Mouse (Mus musculus) midbrain, embryonic 15.5 days (tissue): ENCODE data around the gene Isoc2b. TPM values are rescaled to one million over a fixed set of nuclear protein-coding genes. Genes with fewer than 3 reads are reported as not detected.
"Not testable (repeated sequence)": the region's sequence is repeated elsewhere in the genome, so short reads cannot be mapped to it uniquely, and the experiment has no call there.

Source experiments
- ATAC-seq: fragments of 200-750 bp; cut with Nextera tagmentation; replicated peaks from 2 replicates; pipeline ENCODE4 v1.8.0; 2017; ENCODE audit warnings: moderate TSS enrichment
- H3K27ac ChIP-seq: fragments of 300-500 bp; sonication (generic); 2 replicates; pipeline ENCODE4 v1.5.1; 2015; ENCODE audit warnings: mild to moderate bottlenecking, inconsistent platforms
- H3K27me3 ChIP-seq: fragments of 300-500 bp; sonication (generic); replicated peaks from 2 replicates; pipeline ENCODE4 v1.6.1; 2015; ENCODE audit warnings: inconsistent platforms
- H3K36me3 ChIP-seq: fragments of 300-500 bp; sonication (generic); replicated peaks from 2 replicates; pipeline ENCODE4 v1.6.1; 2015; ENCODE audit warnings: inconsistent platforms
- H3K4me1 ChIP-seq: fragments of 300-500 bp; sonication (generic); 2 replicates; pipeline ENCODE4 v1.6.1; 2015; ENCODE audit warnings: inconsistent platforms
- H3K4me2 ChIP-seq: fragments of 300-500 bp; sonication (generic); 2 replicates; pipeline ENCODE4 v1.6.1; 2015; ENCODE audit warnings: inconsistent platforms, mild to moderate bottlenecking, moderate library complexity
- H3K4me3 ChIP-seq: fragments of 300-500 bp; sonication (generic); 2 replicates; pipeline ENCODE4 v1.5.1; 2015; ENCODE audit warnings: mild to moderate bottlenecking, inconsistent platforms
- H3K9ac ChIP-seq: fragments of 300-500 bp; sonication (generic); 2 replicates; pipeline ENCODE4 v1.6.1; 2015; ENCODE audit warnings: mild to moderate bottlenecking, inconsistent platforms
- H3K9me3 ChIP-seq: fragments of 300-500 bp; sonication (generic); 2 replicates; pipeline ENCODE4 v1.6.1; 2016; ENCODE audit warnings: inconsistent platforms
- WGBS: fragments of 180-500 bp; shearing (Covaris S2); methylation state at CpG from one replicate; pipeline ENCODE4 v1.1.7; 2015; ENCODE audit warnings: mixed read lengths; 5-methylcytosine and 5-hydroxymethylcytosine counted together
- polyA plus RNA-seq: library from polyadenylated mRNA; unstranded; fragments of >200 nt; fragmentation: Nextera tagmentation; extraction: Ambion mirVana; gene quantifications from 2 replicates; pipeline ENCODE4 v1.2.1, GENCODE M21; 2015

The Isoc2b gene
- polyA plus RNA-seq, 1 experiment from 2014 or later = 4.6 TPM

DNA sequence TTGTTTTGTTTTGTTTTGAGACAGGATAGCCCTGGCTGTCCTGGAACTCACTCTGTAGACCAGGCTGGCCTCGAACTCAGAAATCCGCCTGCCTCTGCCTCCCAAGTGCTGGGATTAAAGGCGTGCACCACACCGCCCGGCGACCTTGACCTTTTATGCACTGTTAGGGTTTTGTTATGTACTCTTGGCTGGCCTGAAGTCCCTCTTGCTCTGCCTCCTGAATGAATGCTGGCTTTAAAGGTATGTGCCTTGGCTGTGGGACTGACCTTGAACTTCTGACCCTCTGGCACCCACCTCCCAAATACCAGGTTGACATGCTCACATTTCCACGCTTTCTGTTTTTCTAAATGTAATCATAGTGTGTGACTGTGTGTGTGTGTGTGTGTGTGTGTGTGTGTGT is 49.1 kb downstream of the Isoc2b start:
- H3K4me3 ChIP-seq, H3K27ac ChIP-seq, H3K4me2 ChIP-seq, H3K4me1 ChIP-seq, H3K36me3 ChIP-seq, H3K9ac ChIP-seq, H3K9me3 ChIP-seq, ATAC-seq, H3K27me3 ChIP-seq: not testable (repeated sequence)
- WGBS = 93% methylated on average over 7 of the region's 7 CpGs

DNA sequence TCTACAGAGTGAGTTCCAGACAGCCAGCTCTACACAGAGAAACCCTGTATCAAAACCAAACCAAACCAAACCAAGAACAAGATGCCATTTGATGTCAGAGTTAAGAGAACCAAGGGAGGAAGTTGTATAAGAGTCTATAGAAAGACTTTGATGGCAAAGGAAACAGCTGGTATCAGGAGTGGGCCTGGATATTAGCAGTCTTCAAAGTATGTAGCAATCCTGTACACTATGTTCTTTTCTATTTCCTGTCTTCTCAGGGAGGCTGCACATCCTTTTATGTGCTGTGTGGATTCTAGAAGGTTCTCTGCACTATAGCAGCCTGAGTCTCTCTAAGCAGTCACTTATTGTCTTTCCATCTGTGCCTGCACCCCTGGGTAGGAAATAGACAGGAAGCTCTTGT is 53.5 kb downstream of the Isoc2b start:
- no peak overlapping the region for H3K4me2 ChIP-seq
- H3K4me1 ChIP-seq = peaks cover 7% of the 10 kb centered on the region
- H3K27me3 ChIP-seq = no peaks in the 10 kb centered on the region
- H3K9ac ChIP-seq = no peak overlapping the region
- no peaks in the 10 kb centered on the region for H3K36me3 ChIP-seq
- no peak for ATAC-seq
- no peak overlapping the region for H3K27ac ChIP-seq
- no peak overlapping the region for H3K4me3 ChIP-seq
- H3K9me3 ChIP-seq = no peaks in the 10 kb centered on the region

GRCm38 (mm10) chr7:4813105-4813791 is 56.8 kb downstream of the Isoc2b start:
- ATAC-seq = no peak
- Histone ChIP-seq H3K9ac (peak overlapping the region; percentile 30), H3K4me1 (peaks cover 34% of the 10 kb centered on the region), H3K27me3 (no peaks in the 10 kb centered on the region), H3K4me3 (peak overlapping the region; percentile 90), H3K9me3 (no peaks in the 10 kb centered on the region), H3K27ac (peak overlapping the region; percentile 84), H3K4me2 (peak overlapping the region; percentile 63), H3K36me3 (peaks cover 13% of the 10 kb centered on the region; the same call in 1 of the 2 replicates)
- WGBS = 29% methylated on average over 8 of the region's 8 CpGs

DNA sequence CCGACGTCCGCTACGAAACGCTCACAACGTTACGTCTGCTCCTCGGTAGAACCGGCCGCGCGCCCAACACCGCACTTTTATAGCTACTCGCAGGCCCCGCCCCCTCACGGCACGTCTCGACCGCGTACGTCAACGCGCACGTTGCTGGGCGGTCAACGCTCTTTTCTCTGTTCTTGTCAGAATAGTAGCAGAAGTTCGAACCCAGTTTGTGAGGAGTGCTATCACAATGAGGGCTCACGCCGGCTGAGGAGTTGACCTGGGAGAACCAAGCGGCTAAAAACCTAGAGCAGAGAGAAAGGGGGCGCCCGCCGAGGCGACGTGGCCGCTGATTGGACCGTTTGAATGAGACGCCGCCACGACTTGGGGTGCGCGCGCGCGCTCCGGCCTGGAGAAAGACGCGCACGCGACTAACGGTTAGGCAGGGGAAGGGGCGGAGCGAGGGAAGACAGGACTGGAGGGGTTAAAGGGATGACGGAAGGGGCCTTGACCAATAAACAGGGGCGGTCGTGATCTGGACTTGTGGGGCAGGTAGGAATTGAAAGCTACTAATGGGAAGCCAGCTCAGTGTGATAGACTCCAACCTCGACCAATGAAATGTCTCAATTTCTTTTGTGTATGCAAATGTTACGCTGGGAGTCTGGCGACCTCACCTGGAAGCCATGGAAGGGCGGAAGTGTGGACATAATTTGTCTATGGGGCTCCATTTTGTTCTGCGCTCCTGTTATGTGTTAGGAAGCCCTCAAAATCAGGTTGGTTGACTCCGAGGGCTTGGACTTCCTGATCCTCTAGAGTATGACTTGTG is 57.6 kb downstream of the Isoc2b start, which contains the start of gene Ube2s:
Gene Ube2s (minus strand): TSS at position 288 of the 802 bp plus-strand sequence.
- Histone ChIP-seq H3K4me3 (peak within 1 kb of the TSS; percentile 90), H3K4me1 (peaks cover 34% of the 10 kb centered on the region), H3K36me3 (peaks cover 16% of the 10 kb centered on the region; the same call in 1 of the 2 replicates), H3K27me3 (no peaks in the 10 kb centered on the region), H3K9ac (peak within 1 kb of the TSS; percentile 89), H3K4me2 (peak within 1 kb of the TSS; percentile 63), H3K27ac (peak within 1 kb of the TSS; percentile 96), H3K9me3 (no peaks in the 10 kb centered on the region)
- WGBS = under 1% methylated on average over 62 of the region's 62 CpGs
- ATAC-seq = peak; percentile 99

DNA sequence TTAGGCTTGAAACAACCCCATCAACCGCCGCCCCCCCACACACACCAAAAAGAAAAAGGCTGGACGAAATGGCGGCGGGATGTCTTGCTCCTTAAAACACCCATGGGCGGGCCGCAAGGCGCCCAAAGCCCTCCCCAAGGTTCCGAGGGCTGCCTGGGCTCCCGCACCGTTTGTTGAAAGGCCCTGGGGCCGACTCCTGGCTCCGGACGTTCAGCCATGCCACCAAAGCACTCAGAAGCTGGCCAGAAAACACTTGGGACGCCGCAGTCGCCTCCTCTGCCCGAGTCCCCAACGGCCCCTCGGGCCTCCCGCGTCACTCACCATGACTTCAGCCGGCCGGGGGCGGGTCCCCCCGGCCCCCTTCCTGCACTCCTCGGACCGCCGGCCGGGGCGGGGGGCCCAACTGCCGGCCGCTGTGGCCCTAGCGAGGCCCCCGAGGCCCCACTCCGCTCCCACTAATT is 58.2 kb downstream of the Isoc2b start:
- Histone ChIP-seq H3K36me3 (peaks cover 21% of the 10 kb centered on the region; the same call in 1 of the 2 replicates), H3K4me3 (peak overlapping the region; percentile 90), H3K9me3 (no peaks in the 10 kb centered on the region), H3K27ac (peak overlapping the region; percentile 96), H3K9ac (peak overlapping the region; percentile 89), H3K4me1 (peaks cover 34% of the 10 kb centered on the region), H3K4me2 (peak overlapping the region; percentile 63), H3K27me3 (no peaks in the 10 kb centered on the region)
- under 1% methylated on average over 34 of the region's 36 CpGs for WGBS
- ATAC-seq = no peak

DNA sequence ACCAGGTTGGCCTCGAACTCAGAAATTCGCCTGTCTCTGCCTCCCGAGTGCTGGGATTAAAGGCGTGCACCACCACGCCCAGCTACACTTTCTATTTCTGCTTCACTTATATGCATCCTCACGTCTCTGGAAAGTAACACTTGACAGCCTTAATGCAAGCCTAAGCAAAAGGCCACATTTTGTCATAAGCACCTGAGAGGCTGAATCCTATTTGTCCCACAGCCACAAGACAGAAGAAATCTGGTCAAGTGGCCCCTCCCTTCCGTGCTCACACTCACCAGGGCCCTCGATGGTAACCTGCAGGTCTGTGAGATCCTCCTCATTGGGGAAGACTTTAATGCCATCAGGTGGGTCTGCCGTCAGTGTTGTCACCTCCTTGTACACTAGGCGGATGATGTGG is 58.9 kb downstream of the Isoc2b start:
- Histone ChIP-seq H3K4me3 (peak overlapping the region; percentile 90), H3K4me2 (peak overlapping the region; percentile 63), H3K9ac (peak overlapping the region; percentile 89), H3K36me3 (peaks cover 22% of the 10 kb centered on the region; the same call in 1 of the 2 replicates), H3K4me1 (peaks cover 34% of the 10 kb centered on the region)
- WGBS = 34% methylated on average over 10 of the region's 10 CpGs
- ATAC-seq, H3K9me3 ChIP-seq, H3K27ac ChIP-seq, H3K27me3 ChIP-seq: not testable (repeated sequence)

- H3K27me3 ChIP-seq = no peaks in the 10 kb centered on the region
- H3K4me1 ChIP-seq = peaks cover 27% of the 10 kb centered on the region
- WGBS = 90% methylated on average over 7 of the region's 7 CpGs
- no peak overlapping the region for H3K4me3 ChIP-seq
- H3K9me3 ChIP-seq = no peaks in the 10 kb centered on the region
- no peak for ATAC-seq
- no peak overlapping the region for H3K4me2 ChIP-seq
- no peak overlapping the region for H3K9ac ChIP-seq
- peaks cover 22% of the 10 kb centered on the region; the same call in 1 of the 2 replicates for H3K36me3 ChIP-seq
- H3K27ac ChIP-seq = no peak overlapping the region
Observed at GRCm38 (mm10) chr7:4806716-4807115, 63.3 kb downstream of the Isoc2b start.

- no peak overlapping the region for H3K4me3 ChIP-seq
- no peaks in the 10 kb centered on the region for H3K9me3 ChIP-seq
- no peaks in the 10 kb centered on the region for H3K27me3 ChIP-seq
- no peaks in the 10 kb centered on the region for H3K4me1 ChIP-seq
- H3K27ac ChIP-seq = no peak overlapping the region
- H3K4me2 ChIP-seq = no peak overlapping the region
- H3K36me3 ChIP-seq = peaks cover 12% of the 10 kb centered on the region
- no peak for ATAC-seq
- no peak overlapping the region for H3K9ac ChIP-seq
Observed at GRCm38 (mm10) chr7:4802247-4802646, 67.8 kb downstream of the Isoc2b start.

DNA sequence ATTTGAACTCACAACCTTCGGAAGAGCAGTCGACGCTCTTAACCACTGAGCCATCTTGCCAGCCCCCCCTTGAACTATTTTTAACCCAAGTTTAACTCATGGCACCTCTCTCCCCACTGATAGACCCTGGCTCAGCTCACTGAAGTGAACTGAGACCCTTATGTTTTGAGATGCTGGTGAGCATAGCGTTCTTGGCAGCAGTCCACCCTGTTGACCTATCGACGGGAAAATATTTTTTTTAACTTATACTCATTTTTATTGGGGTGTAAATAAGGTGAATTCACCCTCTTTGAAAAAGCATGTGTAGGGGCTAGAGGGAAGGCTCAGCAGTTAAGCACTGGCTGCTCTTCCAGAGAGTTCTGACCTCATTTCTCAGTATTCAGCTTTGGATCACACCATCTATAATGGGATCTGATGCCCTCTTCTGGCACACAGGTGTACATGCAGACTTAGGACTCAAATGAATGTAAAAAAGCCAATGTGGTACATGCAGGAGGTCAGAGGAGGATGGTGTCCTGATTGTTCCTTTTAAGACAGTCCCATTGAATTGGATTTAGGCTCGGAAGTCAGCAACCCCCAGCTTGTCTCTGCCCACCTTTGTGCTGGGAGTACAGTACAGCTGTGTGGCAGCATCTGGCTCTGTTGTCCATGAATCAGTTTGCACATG is 74.2 kb downstream of the Isoc2b start:
- H3K9me3 ChIP-seq = no peaks in the 10 kb centered on the region
- no peak overlapping the region for H3K4me2 ChIP-seq
- H3K27me3 ChIP-seq = no peaks in the 10 kb centered on the region
- WGBS = 74% methylated on average over 7 of the region's 7 CpGs
- peaks cover 24% of the 10 kb centered on the region for H3K36me3 ChIP-seq
- H3K9ac ChIP-seq = no peak overlapping the region
- ATAC-seq = no peak
- H3K4me3 ChIP-seq = no peak overlapping the region
- peaks cover 15% of the 10 kb centered on the region for H3K4me1 ChIP-seq
- 0 out of 2 replicates have a peak overlapping the region, but pooled peaks have one; percentile 21 for H3K27ac ChIP-seq

Other genes with a start within 250 kb of the Isoc2b start
- gene Tmem86b, start 238.8 kb downstream of the Isoc2b start, polyA plus RNA-seq = 3.8 and 4.2 TPM in 2 replicates
- gene Ppp6r1, start 211.2 kb downstream of the Isoc2b start, polyA plus RNA-seq = 10.5 TPM in 2 replicates
- 165 TPM in 2 replicates for gene Hspbp1, start 185.2 kb downstream of the Isoc2b start, polyA plus RNA-seq
- 8.6 TPM in 2 replicates for gene Brsk1, start 179.7 kb downstream of the Isoc2b start, polyA plus RNA-seq
- 0.09 and 0.25 TPM in 2 replicates for gene Tmem150b, start 145.0 kb downstream of the Isoc2b start, polyA plus RNA-seq
- 75.3 and 77.2 TPM in 2 replicates for gene Kmt5c, start 130.1 kb downstream of the Isoc2b start, polyA plus RNA-seq
- 21.6 and 23.6 TPM in 2 replicates for gene Cox6b2, start 117.2 kb downstream of the Isoc2b start, polyA plus RNA-seq
- gene Fam71e2, start 99.0 kb downstream of the Isoc2b start, polyA plus RNA-seq = not detected in 2 replicates
- gene Il11, start 87.4 kb downstream of the Isoc2b start, polyA plus RNA-seq = 1.0 and 1.6 TPM in 2 replicates
- gene Tmem190, start 87.3 kb downstream of the Isoc2b start, polyA plus RNA-seq = not detected in 2 replicates
- gene Tmem238, start 80.6 kb downstream of the Isoc2b start, polyA plus RNA-seq = 5.4 and 5.8 TPM in 2 replicates
- 186 and 187 TPM in 2 replicates for gene Rpl28, start 77.4 kb downstream of the Isoc2b start, polyA plus RNA-seq
- 265 and 288 TPM in 2 replicates for gene Ube2s, start 57.7 kb downstream of the Isoc2b start, polyA plus RNA-seq
- 15.3 and 16.6 TPM in 2 replicates for gene Shisa7, start 25.6 kb downstream of the Isoc2b start, polyA plus RNA-seq
- 0.54 and 0.57 TPM in 2 replicates for gene Isoc2a, start 6.9 kb upstream of the Isoc2b start, polyA plus RNA-seq
- gene Gm36210, start 36.3 kb upstream of the Isoc2b start, polyA plus RNA-seq = 0.40 and 0.65 TPM in 2 replicates
- 4.5 and 4.6 TPM in 2 replicates for gene Zfp628, start 45.0 kb upstream of the Isoc2b start, polyA plus RNA-seq
- 46.3 and 47.7 TPM in 2 replicates for gene Nat14, start 51.8 kb upstream of the Isoc2b start, polyA plus RNA-seq
- gene Ssc5d, start 55.5 kb upstream of the Isoc2b start, polyA plus RNA-seq = 1.0 and 1.4 TPM in 2 replicates
- gene Sbk2, start 94.1 kb upstream of the Isoc2b start, polyA plus RNA-seq = 0.29 TPM in 1 of 2 replicates, not detected in the other
- 0.32 and 0.41 TPM in 2 replicates for gene Sbk3, start 100.9 kb upstream of the Isoc2b start, polyA plus RNA-seq
- gene Zfp579, start 125.9 kb upstream of the Isoc2b start, polyA plus RNA-seq = 72.6 and 77.2 TPM in 2 replicates
- gene Zfp524, start 144.2 kb upstream of the Isoc2b start, polyA plus RNA-seq = 7.1 and 7.7 TPM in 2 replicates
- gene Fiz1, start 144.4 kb upstream of the Isoc2b start, polyA plus RNA-seq = 41.3 and 48.8 TPM in 2 replicates
- gene Gm44973, start 145.2 kb upstream of the Isoc2b start, polyA plus RNA-seq = 1.2 TPM in 1 of 2 replicates, not detected in the other
- gene Zfp865, start 150.1 kb upstream of the Isoc2b start, polyA plus RNA-seq = 8.0 and 8.4 TPM in 2 replicates
- 64.9 and 67.8 TPM in 2 replicates for gene Ccdc106, start 150.3 kb upstream of the Isoc2b start, polyA plus RNA-seq
- not detected in 2 replicates for gene 4632433K11Rik, start 163.9 kb upstream of the Isoc2b start, polyA plus RNA-seq
- 12.3 and 13.5 TPM in 2 replicates for gene Zfp784, start 168.2 kb upstream of the Isoc2b start, polyA plus RNA-seq
- 106 and 110 TPM in 2 replicates for gene Zfp580, start 181.3 kb upstream of the Isoc2b start, polyA plus RNA-seq
- 103 and 107 TPM in 2 replicates for gene U2af2, start 191.9 kb upstream of the Isoc2b start, polyA plus RNA-seq
- gene Epn1, start 210.0 kb upstream of the Isoc2b start, polyA plus RNA-seq = 119 and 124 TPM in 2 replicates
- 0.14 TPM in 1 of 2 replicates, not detected in the other for gene Rfpl4, start 246.7 kb upstream of the Isoc2b start, polyA plus RNA-seq